Mouse (Mus musculus): Measurements from ENCODE around the gene St3gal3. TPM values are rescaled to one million over a fixed set of nuclear protein-coding genes. Genes with fewer than 3 reads are reported as not detected.

St3gal3 gene
- polyA plus RNA-seq, 1 experiment, result 8.9 TPM

GRCm38 (mm10) chr4:118029892-118030291 lies 104.8 kb downstream of the St3gal3 start:
- TF ChIP-seq CTCF (IDR thresholded peaks at IDR 0.05; ENCODE audit: extremely low read depth, insufficient read depth, insufficient read length, insufficient replicate concordance) (no peak), POLR2A (IDR thresholded peaks at IDR 0.05; ENCODE audit: low read depth, low read length) (no peak)
- 88% methylated on average over 6 of the region's 6 CpGs for WGBS
- H3K27me3 ChIP-seq (ENCODE audit: control insufficient read depth, insufficient read depth, low read length), result no peaks in the 10 kb centered on the region
- no peaks in the 10 kb centered on the region for H3K4me1 ChIP-seq (ENCODE audit: control insufficient read depth, insufficient read depth, insufficient read length)
- H3K36me3 ChIP-seq (ENCODE audit: control insufficient read depth, insufficient read depth, low read length), result no peaks in the 10 kb centered on the region
- no peak overlapping the region for H3K4me3 ChIP-seq (ENCODE audit: extremely low read depth, insufficient read depth, insufficient read length)
- no peak for DNase-seq (ENCODE audit: low read depth in 1 of 2, low spot score in 2 of 2)
- no peak overlapping the region for H3K27ac ChIP-seq (ENCODE audit: insufficient read depth, low read length)

DNA sequence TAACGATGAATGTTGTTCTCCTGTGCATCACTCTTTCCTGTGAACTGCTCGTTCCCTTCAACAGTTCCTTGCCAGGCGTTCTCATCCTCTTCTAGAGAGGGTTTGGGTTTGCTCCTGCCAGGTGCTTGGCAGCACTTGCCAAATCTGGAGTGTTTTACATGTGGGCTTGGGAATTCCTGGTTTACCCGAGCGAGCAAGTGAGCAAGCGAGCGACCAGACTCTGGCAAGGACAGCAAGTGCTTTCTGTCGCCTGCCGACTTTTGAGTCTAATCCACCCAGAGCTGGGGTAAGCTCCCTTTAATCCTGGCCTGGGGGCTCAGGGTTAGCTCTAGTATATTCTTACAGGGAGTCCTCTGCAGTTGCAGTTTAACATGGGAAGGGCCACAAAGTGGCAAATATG lies 105.7 kb downstream of the St3gal3 start:
- TF ChIP-seq POLR2A (IDR thresholded peaks at IDR 0.05; ENCODE audit: low read depth, low read length), result no peak
- no peak for TF ChIP-seq CTCF (IDR thresholded peaks at IDR 0.05; ENCODE audit: extremely low read depth, insufficient read depth, insufficient read length, insufficient replicate concordance)
- H3K27ac ChIP-seq (ENCODE audit: insufficient read depth, low read length), result no peak overlapping the region

DNA sequence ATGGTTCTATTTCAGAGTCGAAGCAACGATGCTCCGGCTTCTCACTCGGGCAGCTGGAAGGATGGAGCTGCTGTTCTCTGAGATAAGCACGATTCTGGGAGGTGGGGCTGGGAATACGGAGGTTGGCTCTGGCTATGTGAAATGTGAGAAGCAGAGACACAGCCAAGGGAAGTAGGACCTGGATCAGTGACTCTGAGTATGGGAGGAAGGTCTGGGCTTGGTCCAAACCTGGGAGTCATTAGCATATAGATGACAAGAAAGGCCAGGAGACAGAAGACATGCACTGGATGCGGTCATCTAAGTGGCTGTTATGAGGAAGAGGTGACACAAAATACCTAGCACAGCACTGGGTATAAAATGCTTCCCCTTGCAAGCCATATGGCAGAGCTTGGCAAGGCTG lies 108.8 kb downstream of the St3gal3 start:
- TF ChIP-seq POLR2A (IDR thresholded peaks at IDR 0.05; ENCODE audit: low read depth, low read length) (no peak), CTCF (IDR thresholded peaks at IDR 0.05; ENCODE audit: extremely low read depth, insufficient read depth, insufficient read length, insufficient replicate concordance) (no peak)
- H3K36me3 ChIP-seq (ENCODE audit: control insufficient read depth, insufficient read depth, low read length), result no peaks in the 10 kb centered on the region; the same call in 1 of the 2 replicates
- no peak for DNase-seq (ENCODE audit: low read depth in 1 of 2, low spot score in 2 of 2)
- no peak overlapping the region for H3K4me3 ChIP-seq (ENCODE audit: extremely low read depth, insufficient read depth, insufficient read length)
- H3K27ac ChIP-seq (ENCODE audit: insufficient read depth, low read length), result no peak overlapping the region
- 91% methylated on average over 7 of the region's 7 CpGs for WGBS
- H3K4me1 ChIP-seq (ENCODE audit: control insufficient read depth, insufficient read depth, insufficient read length), result no peaks in the 10 kb centered on the region
- H3K27me3 ChIP-seq (ENCODE audit: control insufficient read depth, insufficient read depth, low read length), result no peaks in the 10 kb centered on the region

More for the DNA sequence above, 105.7 kb downstream of the St3gal3 start:
- Histone ChIP-seq H3K4me3 (ENCODE audit: extremely low read depth, insufficient read depth, insufficient read length) (no peak overlapping the region), H3K27me3 (ENCODE audit: control insufficient read depth, insufficient read depth, low read length) (no peaks in the 10 kb centered on the region), H3K4me1 (ENCODE audit: control insufficient read depth, insufficient read depth, insufficient read length) (no peaks in the 10 kb centered on the region), H3K36me3 (ENCODE audit: control insufficient read depth, insufficient read depth, low read length) (no peaks in the 10 kb centered on the region)
- WGBS, result 93% methylated on average over 9 of the region's 9 CpGs
- no peak for DNase-seq (ENCODE audit: low read depth in 1 of 2, low spot score in 2 of 2)

- DNase-seq (ENCODE audit: low read depth in 1 of 2, low spot score in 2 of 2), result no peak
- Histone ChIP-seq H3K4me1 (ENCODE audit: control insufficient read depth, insufficient read depth, insufficient read length) (no peaks in the 10 kb centered on the region), H3K27ac (ENCODE audit: insufficient read depth, low read length) (no peak overlapping the region), H3K4me3 (ENCODE audit: extremely low read depth, insufficient read depth, insufficient read length) (no peak overlapping the region), H3K36me3 (ENCODE audit: control insufficient read depth, insufficient read depth, low read length) (no peaks in the 10 kb centered on the region; the same call in 1 of the 2 replicates), H3K27me3 (ENCODE audit: control insufficient read depth, insufficient read depth, low read length) (no peaks in the 10 kb centered on the region)
- 92% methylated on average over 7 of the region's 7 CpGs for WGBS
- TF ChIP-seq CTCF (IDR thresholded peaks at IDR 0.05; ENCODE audit: extremely low read depth, insufficient read depth, insufficient read length, insufficient replicate concordance) (no peak), POLR2A (IDR thresholded peaks at IDR 0.05; ENCODE audit: low read depth, low read length) (no peak)
These were observed 109.3 kb downstream of the St3gal3 start for GRCm38 (mm10) chr4:118025381-118025780.

GRCm38 (mm10) chr4:118022811-118023210 lies 111.9 kb downstream of the St3gal3 start:
- no peaks in the 10 kb centered on the region; the same call in 1 of the 2 replicates for H3K36me3 ChIP-seq (ENCODE audit: control insufficient read depth, insufficient read depth, low read length)
- H3K27ac ChIP-seq (ENCODE audit: insufficient read depth, low read length), result no peak overlapping the region
- H3K4me1 ChIP-seq (ENCODE audit: control insufficient read depth, insufficient read depth, insufficient read length), result no peaks in the 10 kb centered on the region
- no peak for DNase-seq (ENCODE audit: low read depth in 1 of 2, low spot score in 2 of 2)
- H3K27me3 ChIP-seq (ENCODE audit: control insufficient read depth, insufficient read depth, low read length), result no peaks in the 10 kb centered on the region
- 94% methylated on average over 3 of the region's 3 CpGs for WGBS
- no peak for TF ChIP-seq POLR2A (IDR thresholded peaks at IDR 0.05; ENCODE audit: low read depth, low read length)
- TF ChIP-seq CTCF (IDR thresholded peaks at IDR 0.05; ENCODE audit: extremely low read depth, insufficient read depth, insufficient read length, insufficient replicate concordance), result no peak
- no peak overlapping the region for H3K4me3 ChIP-seq (ENCODE audit: extremely low read depth, insufficient read depth, insufficient read length)

DNA sequence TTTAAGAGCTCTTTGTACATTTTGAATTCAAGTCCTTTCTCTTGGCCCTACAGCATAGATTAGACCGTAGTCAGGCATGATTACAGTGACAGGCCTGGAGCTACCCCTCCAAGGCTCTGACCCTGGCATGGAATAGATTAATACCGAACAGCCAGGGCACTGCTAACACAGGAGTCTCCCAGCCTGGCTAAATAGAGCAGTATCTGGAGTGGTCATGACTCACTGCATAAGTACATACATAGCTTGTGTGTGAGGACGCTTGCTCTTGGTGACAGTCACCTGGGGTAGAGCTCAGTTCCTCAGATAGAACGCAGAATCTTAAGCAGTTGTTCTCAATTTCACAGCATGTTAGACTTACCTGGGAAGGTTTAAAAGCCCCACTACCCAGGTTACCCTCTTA lies 112.3 kb downstream of the St3gal3 start:
- no peak overlapping the region for H3K27ac ChIP-seq (ENCODE audit: insufficient read depth, low read length)
- no peak for DNase-seq (ENCODE audit: low read depth in 1 of 2, low spot score in 2 of 2)
- no peaks in the 10 kb centered on the region for H3K4me1 ChIP-seq (ENCODE audit: control insufficient read depth, insufficient read depth, insufficient read length)
- H3K27me3 ChIP-seq (ENCODE audit: control insufficient read depth, insufficient read depth, low read length), result no peaks in the 10 kb centered on the region
- 95% methylated on average over 4 of the region's 4 CpGs for WGBS
- no peak overlapping the region for H3K4me3 ChIP-seq (ENCODE audit: extremely low read depth, insufficient read depth, insufficient read length)
- H3K36me3 ChIP-seq (ENCODE audit: control insufficient read depth, insufficient read depth, low read length), result no peaks in the 10 kb centered on the region; the same call in 1 of the 2 replicates
- TF ChIP-seq CTCF (IDR thresholded peaks at IDR 0.05; ENCODE audit: extremely low read depth, insufficient read depth, insufficient read length, insufficient replicate concordance), result no peak
- no peak for TF ChIP-seq POLR2A (IDR thresholded peaks at IDR 0.05; ENCODE audit: low read depth, low read length)

GRCm38 (mm10) chr4:118019640-118020039 lies 115.1 kb downstream of the St3gal3 start:
- TF ChIP-seq CTCF (IDR thresholded peaks at IDR 0.05; ENCODE audit: extremely low read depth, insufficient read depth, insufficient read length, insufficient replicate concordance) (no peak), POLR2A (IDR thresholded peaks at IDR 0.05; ENCODE audit: low read depth, low read length) (no peak)
- no peaks in the 10 kb centered on the region for H3K27me3 ChIP-seq (ENCODE audit: control insufficient read depth, insufficient read depth, low read length)
- no peaks in the 10 kb centered on the region; the same call in 1 of the 2 replicates for H3K36me3 ChIP-seq (ENCODE audit: control insufficient read depth, insufficient read depth, low read length)
- H3K4me3 ChIP-seq (ENCODE audit: extremely low read depth, insufficient read depth, insufficient read length), result no peak overlapping the region
- H3K27ac ChIP-seq (ENCODE audit: insufficient read depth, low read length), result no peak overlapping the region
- H3K4me1 ChIP-seq (ENCODE audit: control insufficient read depth, insufficient read depth, insufficient read length), result no peaks in the 10 kb centered on the region
- WGBS, result 91% methylated on average over 8 of the region's 8 CpGs
- no peak for DNase-seq (ENCODE audit: low read depth in 1 of 2, low spot score in 2 of 2)
